Mouse (Mus musculus) CD8-positive naive resting alpha-beta T cell, adult 2 months (primary cell): ENCODE data around the gene Ngb.

Experiments
- DNase-seq, 2 experiments: peaks; one replicate each; pipeline ENCODE4 v3.0.0; 2022; ENCODE audit warnings: low read depth in 2 of 2, low spot score in 2 of 2

Gene Ngb

DNA sequence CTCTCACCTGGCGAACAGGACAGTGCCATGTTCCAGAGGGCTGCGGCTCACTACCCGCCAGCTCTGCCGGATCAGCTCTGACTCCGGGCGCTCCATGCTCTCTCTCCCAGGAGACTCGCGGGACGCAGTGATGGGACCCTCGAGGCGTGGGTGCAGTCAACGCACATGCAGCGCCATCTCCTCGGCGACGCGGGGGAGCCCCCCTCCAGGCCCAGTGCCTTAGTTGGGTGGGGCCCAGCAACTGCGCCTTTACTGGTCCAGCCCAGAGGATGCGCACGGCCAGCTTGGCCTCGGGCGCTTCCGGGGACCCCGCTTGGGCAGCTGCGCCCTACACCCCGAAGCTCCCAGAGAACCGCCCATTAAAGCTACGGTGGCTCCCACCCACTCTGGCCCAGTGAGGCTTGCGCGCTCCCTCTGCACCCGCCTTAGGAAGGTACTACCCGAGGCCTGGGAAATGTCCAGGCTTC is at the start of gene Ngb:
Gene Ngb, minus strand, starts transcription at position 375 of the 467 bp plus-strand sequence.
- no peak for DNase-seq

DNA sequence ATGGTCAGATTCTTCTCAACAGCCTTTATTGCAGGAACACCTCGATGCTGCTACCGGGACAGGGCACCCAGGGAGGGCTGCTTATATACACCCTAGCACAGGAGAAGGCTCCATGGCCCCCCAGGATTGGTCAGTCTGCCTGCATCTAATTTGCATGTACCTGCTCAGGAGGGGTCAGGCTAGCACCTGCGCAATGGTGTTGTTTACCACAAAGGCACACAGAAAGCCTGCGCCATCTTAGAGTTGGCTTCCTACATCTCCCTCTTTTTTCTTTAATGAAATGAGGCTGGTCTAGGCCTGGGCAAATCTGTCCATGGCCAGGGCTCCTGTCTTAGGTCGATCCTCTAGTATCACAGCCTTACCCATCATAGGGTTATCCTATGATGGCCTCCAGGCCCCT is 47.1 kb upstream of the Ngb start:
- DNase-seq, result no peak

DNA sequence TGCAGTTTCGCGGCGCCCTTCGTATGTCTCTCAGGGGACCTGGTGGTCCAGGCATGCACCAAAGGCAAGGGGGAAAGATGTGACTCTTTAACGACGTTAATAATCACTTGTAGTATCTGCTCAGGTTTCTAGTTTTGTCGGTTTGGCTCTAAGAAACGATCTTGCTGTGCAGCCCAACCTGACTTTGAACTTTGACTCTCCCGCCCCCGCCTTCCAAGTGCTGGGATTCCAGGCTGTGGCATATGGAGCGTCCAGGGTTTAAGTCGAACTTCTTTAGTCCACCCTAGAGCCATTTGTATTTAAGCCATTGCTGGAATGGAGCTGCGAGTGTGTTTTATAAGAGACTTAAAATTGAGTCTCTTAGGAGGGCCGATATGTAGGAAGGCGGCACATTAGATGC is 45.8 kb upstream of the Ngb start:
- DNase-seq, result no peak

- peak; percentile 79 to 81 for DNase-seq
Observed at GRCm38 (mm10) chr12:87147395-87148089, 45.2 kb upstream of the Ngb start, which contains the start of gene Pomt2. Gene Pomt2, minus strand, starts transcription at chr12:87147968.

DNA sequence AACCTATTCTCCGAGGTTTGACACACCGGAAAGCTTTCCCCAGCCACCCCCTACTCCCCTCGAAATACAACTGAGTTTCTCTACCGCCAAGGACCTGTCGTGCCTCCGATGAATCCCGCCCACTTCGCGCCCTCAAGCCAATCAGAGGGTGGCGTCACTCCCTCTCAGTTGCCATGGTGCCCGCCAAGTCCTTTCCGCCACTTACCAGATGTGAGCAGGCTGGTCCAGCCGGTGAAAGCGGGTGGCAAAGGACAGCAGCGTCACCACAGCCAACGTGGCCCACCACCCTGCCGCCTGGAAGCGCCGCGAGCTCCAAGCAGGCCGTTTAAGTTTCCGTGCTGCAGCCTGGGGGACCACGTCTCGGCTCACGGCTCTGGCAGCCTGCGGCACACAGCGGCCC is 44.6 kb upstream of the Ngb start, which contains the start of gene Gstz1:
Gene Gstz1, plus strand, starts transcription at position 200 of the 400 bp plus-strand sequence.
- DNase-seq, result peak; percentile 71 to 84

DNA sequence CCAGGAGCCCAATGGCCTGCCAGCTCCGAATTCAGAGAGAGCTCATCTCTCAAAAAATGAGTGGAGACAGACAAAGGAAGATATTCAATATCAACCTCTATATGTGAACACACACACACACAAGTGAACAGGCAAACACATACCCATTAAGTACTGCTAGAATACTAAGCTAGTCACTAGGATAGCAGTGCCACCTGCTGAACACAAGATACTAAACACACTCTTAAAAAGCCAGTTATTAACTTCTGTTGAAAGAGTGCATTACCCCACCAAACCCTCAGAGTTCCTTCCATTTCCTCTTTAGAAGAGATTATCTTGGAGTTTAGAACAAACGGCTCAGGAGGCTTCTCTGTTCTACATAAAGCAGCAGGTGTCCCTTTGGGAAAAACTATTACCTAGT is 39.8 kb upstream of the Ngb start:
- no peak for DNase-seq

DNA sequence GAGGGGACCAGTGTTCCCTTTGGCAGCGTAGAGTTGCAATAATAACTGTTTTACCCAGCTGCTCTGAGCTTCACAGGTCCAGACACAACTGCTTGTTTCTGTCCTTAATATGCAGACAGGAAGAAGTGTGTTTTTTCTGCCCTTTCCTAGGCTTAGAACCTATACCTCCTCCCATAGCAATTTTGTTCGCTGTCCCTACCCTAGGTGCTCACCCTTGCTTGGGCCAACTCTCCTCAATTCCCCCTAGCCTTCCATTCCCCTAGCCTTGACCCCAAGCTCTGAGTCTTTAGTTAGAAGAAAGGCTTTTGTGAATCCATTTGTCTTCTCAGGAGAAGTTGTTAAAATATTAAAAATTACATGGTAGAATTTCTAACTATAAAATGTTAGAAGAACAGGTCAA is 36.4 kb upstream of the Ngb start:
- DNase-seq, result no peak

DNA sequence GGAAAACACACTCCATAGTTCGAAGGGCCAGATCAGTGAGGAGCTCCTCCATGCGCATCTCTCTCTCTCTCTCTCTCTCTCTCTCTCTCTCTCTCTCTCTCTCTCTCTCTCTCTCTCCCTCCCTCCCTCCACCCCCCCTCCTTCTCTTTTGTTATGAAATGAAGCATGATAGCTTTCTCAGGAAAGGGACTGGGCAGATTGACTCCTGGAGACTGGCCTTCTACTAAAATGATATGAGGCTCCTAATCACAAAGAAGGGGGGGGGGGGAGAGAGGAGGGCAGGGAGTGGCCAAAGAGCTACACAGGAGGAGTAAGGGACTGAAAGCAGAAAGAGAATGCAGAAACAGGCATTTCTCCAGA is 36.0 kb upstream of the Ngb start:
- DNase-seq, result no peak

DNA sequence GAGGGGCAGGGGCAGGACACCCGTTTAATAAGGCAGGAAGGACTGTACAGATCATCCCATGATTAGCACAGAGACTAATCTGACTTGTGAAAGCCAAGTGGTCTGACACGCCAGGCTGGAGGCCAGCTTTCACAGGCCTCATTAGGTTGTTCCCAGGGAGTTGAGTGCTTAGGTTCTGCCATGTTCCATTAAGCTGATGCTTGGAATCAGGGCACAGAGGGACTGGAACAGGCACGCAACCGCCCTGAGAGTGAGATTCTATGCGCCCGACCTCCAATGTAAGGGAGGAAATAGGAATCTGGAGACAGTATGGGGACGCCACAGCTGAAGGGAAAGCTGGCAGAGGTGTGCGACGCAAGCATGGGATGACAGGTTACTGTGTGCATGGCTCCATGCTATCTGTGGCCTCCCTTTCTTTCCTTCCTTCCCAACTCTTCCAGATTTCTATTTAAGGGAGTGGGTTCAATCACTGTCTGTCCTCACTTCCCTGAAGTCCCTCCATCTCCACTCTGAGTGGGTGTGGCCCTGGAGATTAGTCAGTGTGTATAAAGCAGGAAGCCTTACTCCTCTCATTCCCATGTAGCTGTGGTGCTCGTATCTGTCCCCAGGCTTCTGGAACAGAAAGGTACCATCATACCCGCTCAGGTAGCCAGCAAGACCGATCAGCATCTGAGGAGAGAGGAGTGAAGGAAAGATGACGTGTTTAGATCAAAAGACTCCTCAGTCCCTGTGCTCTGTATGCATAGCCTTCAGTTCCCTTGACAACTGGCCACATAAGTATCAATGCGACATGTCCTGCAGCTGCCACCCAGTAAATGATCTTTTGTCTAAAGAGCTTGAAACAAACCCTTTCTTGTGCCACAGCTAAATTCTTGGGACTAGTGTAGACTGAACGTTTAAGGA is 35.4 kb upstream of the Ngb start:
- no peak for DNase-seq

GRCm38 (mm10) chr12:87132784-87133183 is 30.4 kb upstream of the Ngb start:
- DNase-seq, result no peak

DNA sequence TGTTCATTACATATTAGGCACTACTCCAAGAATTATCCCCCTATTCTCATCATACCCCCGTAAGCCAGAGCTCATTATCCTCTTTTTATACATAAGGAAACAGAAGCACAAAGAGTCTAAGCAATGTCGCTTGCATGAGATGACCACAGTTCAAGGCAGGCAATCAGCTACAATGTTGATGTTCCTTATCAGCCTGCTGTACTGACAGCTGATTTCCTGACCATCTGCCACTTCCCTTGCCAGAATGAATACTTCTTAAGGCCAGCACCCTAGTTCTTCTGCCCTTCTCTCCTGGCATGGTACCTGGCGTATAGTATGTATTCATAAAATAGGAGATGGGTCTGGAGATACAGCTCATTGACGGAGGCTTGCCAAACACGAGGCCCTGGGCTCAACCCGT is 29.9 kb upstream of the Ngb start:
- DNase-seq, result no peak

DNA sequence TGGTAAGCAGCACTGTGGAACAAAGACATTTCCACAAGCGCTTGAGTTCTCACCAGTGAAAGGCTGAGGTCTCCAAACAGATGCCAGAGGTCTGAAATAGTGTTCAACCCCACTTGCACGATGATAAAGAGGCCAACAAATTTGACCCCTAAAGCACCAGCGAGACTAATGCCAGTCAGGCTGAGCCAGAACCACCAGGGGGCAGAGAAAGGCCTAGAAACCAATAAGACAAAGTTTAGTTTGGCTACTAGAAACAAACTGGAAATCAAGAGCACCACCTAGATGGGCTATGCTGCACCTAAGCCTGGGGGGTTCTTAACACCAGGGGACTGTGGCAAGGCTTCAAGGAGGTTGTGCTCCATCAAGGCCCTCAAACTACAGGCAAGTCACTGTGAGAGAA is 29.3 kb upstream of the Ngb start:
- DNase-seq, result peak in 1 of 2 experiments; percentile 9

DNA sequence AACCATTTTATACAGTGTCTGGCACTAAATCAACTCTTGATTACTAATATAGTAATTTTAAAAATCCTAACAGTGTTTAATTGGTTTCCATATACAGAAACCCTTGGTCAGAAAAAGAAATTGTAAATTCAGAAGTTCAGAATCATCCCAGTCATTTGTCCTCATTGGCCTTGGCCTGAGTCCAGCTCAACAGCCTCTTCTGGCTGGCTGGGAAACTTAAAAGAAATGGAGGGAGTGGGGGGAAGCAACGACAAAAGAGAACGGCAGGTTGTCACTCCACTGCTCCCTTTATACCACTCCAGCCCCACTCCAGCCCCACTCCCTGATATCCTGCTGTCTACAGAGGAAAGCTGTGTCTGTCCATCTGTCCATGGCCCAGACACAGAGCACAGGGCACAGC is 28.8 kb upstream of the Ngb start:
- no peak for DNase-seq

DNA sequence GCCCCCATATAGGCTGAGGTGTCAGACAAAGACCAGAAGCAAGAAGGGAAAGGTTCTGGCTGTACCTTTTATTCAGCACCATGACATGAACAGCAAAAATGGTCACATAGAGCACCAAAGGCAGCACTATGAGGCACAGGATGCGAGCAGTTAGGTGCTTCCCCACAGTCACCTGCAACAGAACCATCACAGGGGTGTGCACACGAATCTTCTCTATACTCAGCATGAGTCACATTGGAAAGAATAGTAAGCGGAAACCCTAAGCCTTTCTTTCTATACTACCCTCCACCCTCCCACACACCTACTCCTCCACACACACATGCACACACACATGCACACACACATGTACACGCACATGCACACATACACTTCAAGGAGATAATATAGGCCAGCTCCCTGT is 27.9 kb upstream of the Ngb start:
- DNase-seq, result no peak

- DNase-seq, result no peak
Observed at GRCm38 (mm10) chr12:87127256-87127655, 24.9 kb upstream of the Ngb start.

GRCm38 (mm10) chr12:87121918-87122589 is 19.7 kb upstream of the Ngb start:
- DNase-seq, result no peak

- no peak for DNase-seq
Observed at GRCm38 (mm10) chr12:87107357-87107977, 5.1 kb upstream of the Ngb start.

- no peak for DNase-seq
Observed at GRCm38 (mm10) chr12:87104796-87105195, 2.5 kb upstream of the Ngb start.

DNA sequence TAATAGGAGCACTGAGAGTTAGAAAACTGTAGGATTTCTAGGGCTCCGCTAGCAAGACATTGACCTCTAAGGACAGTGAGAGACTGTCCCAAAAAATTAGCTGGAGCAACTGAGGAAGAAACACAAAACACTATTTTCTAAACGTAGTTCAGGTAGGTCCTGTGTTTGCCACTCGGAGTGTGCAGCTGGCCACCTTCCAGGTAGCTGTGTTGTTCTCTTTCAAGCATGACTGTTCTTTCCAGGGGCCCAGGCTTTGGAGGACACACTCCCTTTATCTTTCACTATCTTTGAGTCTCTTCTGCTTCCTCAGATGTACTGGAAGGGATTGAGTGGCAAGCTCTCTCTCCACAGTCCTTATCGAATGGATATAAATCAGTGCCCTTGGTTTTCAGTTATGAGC is 1.1 kb upstream of the Ngb start:
- no peak for DNase-seq

GRCm38 (mm10) chr12:87100331-87100730 is 2.0 kb downstream of the Ngb start:
- DNase-seq, result no peak

GRCm38 (mm10) chr12:87093671-87094070 is 8.7 kb downstream of the Ngb start:
- no peak for DNase-seq
